Mouse (Mus musculus): ENCODE data around the gene Dync1i1.

DNA sequence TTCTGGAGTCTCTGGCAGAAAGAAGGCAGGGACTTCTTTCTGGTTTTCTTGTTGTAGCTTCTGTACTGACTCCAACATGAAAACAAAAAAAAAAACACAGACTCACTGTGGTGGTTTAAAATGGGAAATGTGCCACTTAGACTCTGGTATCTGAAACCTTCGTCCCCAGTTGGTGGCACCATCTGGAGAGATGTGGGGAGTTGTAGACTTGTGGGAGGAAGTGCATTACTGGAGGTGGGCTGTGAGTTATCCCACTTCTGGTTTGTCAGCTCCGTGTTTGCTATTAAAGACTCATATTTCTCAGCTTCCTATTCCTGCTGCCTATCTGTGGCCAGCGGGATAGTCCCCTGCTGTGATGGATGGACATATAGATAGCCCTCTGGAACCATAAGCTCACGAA is 351.8 kb downstream of the Dync1i1 start:
- TF ChIP-seq CTCF (IDR thresholded peaks at IDR 0.05; ENCODE audit: low read depth, low read length), result no peak
- no peak for TF ChIP-seq POLR2A (IDR thresholded peaks at IDR 0.05; ENCODE audit: borderline replicate concordance, low read depth, low read length)

Data from bone marrow macrophage, adult 2 months (primary cell).